Mouse (Mus musculus) cerebellum, adult 2 months (tissue): ENCODE data around the gene Fgd6.

Experiments used
- CTCF ChIP-seq: fragments of 200-500 bp; IDR thresholded peaks from 2 replicates; pipeline ENCODE4 v1.5.1; 2011; ENCODE audit warnings: low read depth, mild to moderate bottlenecking, control low read depth, low read length, moderate library complexity, borderline replicate concordance; ENCODE audit not compliant: insufficient read depth
- POLR2A ChIP-seq: fragments of 200-500 bp; IDR thresholded peaks from 2 replicates; pipeline ENCODE4 v1.6.1; 2011; ENCODE audit warnings: low read length, control low read depth, borderline replicate concordance; ENCODE audit not compliant: insufficient read depth

GRCm38 (mm10) chr10:94151488-94151887, 115.7 kb downstream of the Fgd6 start:
- TF ChIP-seq POLR2A (no peak), CTCF (no peak)
